8 mouse cellular contexts compared by ENCODE assay signal in the genomic region with DNA sequence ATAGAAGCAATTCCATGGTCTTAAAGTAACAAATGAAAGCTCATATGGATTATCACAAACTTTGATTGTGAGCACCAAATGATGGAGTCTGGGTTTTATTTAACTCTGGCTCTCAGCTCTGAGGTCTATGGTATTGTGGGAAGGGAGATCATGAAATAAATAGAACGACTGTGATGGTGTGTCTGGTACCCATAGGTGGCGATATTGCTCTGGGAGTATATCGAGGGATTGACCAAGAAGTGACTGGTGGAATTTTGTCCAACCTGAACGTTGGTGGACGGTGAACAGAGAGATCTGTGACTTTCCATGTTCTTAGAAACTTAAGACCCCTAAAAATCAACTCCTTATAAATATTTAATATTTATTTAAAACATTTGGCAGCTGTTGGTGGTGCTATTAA.
DNase-seq lines count a peak whose midpoint lies in the region; ATAC-seq and TF ChIP-seq lines count a peak whose summit lies in the region.

No protein-coding gene starts in this region.

- H3K4me1 ChIP-seq in kidney, adult 2 months (ENCODE audit: control insufficient read depth, insufficient read depth, low read length), result no peaks in the 10 kb centered on the region
- no peaks in the 10 kb centered on the region for H3K4me1 ChIP-seq in kidney, embryonic 15.5 days
- H3K4me1 ChIP-seq in embryonic facial prominence, embryonic 10.5 days, result no peaks in the 10 kb centered on the region

- in situ Hi-C loops in Patski (cut with MboI; ENCODE audit: low pct_unique_long_range_greater_than_20kb), result no loop called here

- no peak overlapping the region for H3K9ac ChIP-seq in kidney, embryonic 15.5 days

- no peak overlapping the region for H3K27ac ChIP-seq in kidney, adult 2 months (ENCODE audit: insufficient read depth, low read depth, low read length)
- no peak overlapping the region for H3K27ac ChIP-seq in kidney, embryonic 15.5 days
- no peak overlapping the region for H3K27ac ChIP-seq in embryonic facial prominence, embryonic 10.5 days (replicated peaks)

- DNase-seq in kidney, adult 2 months, result peak; percentile 11
- DNase-seq in 416B (ENCODE audit: low read depth), result peak; percentile 59
- DNase-seq in Patski (ENCODE audit: low read depth, low spot score), result no peak
- DNase-seq in embryonic facial prominence, embryonic 10.5 days (ENCODE audit: low spot score), result peak; percentile 32
- DNase-seq in retina, postnatal 1 day, result peak; percentile 59
- no peak for DNase-seq in urinary bladder, adult 2 months (ENCODE audit: low spot score)

- TF ChIP-seq CTCF in kidney, adult 2 months (conservative IDR thresholded peaks at IDR 0.05; ENCODE audit: insufficient read depth, insufficient read length, low read depth, low read length), result peak; percentile 35; the same call in 1 of the 2 replicates
- peak; percentile 26 for TF ChIP-seq CTCF in Patski (IDR thresholded peaks at IDR 0.05)

- H3K4me3 ChIP-seq in kidney, adult 2 months (ENCODE audit: insufficient read depth, low read depth, low read length), result no peak overlapping the region
- no peak overlapping the region for H3K4me3 ChIP-seq in kidney, embryonic 15.5 days (replicated peaks)
- no peak overlapping the region for H3K4me3 ChIP-seq in embryonic facial prominence, embryonic 10.5 days

- WGBS in kidney, adult 2 months, result 13% methylated on average over 5 of the region's 5 CpGs
- 34% methylated on average over 5 of the region's 5 CpGs for WGBS in kidney, embryonic 15.5 days
- 34% methylated on average over 5 of the region's 5 CpGs for WGBS in embryonic facial prominence, embryonic 10.5 days

- no peaks in the 10 kb centered on the region for H3K27me3 ChIP-seq in kidney, adult 2 months (replicated peaks; ENCODE audit: control insufficient read depth, insufficient read depth, low read length)
- H3K27me3 ChIP-seq in kidney, embryonic 15.5 days, result no peaks in the 10 kb centered on the region
- no peaks in the 10 kb centered on the region for H3K27me3 ChIP-seq in Patski
- no peaks in the 10 kb centered on the region for H3K27me3 ChIP-seq in embryonic facial prominence, embryonic 10.5 days (replicated peaks; ENCODE audit: low read depth, poor library complexity, severe bottlenecking)

- no peak for ATAC-seq in kidney, embryonic 15.5 days (replicated peaks; ENCODE audit: low FRiP score)
- ATAC-seq in Patski, result no peak
- ATAC-seq in CD4-positive, CD25-positive, alpha-beta regulatory T cell, adult 4 months, result no peak

- no peaks in the 10 kb centered on the region for H3K9me3 ChIP-seq in kidney, embryonic 15.5 days (replicated peaks)
- no peaks in the 10 kb centered on the region for H3K9me3 ChIP-seq in embryonic facial prominence, embryonic 10.5 days

- no peak overlapping the region for H3K4me2 ChIP-seq in kidney, embryonic 15.5 days

- CTCF ChIA-PET in Patski (lab: Charles Lee), result no interaction called here

- H3K36me3 ChIP-seq in kidney, adult 2 months (ENCODE audit: control insufficient read depth, insufficient read depth, low read length), result no peaks in the 10 kb centered on the region
- no peaks in the 10 kb centered on the region for H3K36me3 ChIP-seq in kidney, embryonic 15.5 days
- no peaks in the 10 kb centered on the region for H3K36me3 ChIP-seq in embryonic facial prominence, embryonic 10.5 days (replicated peaks)

- TF ChIP-seq POLR2A in kidney, adult 2 months (IDR thresholded peaks at IDR 0.05; ENCODE audit: low read depth, low read length), result no peak

- POLR2A ChIA-PET in Patski (lab: Charles Lee), result no interaction called here

Comparison
In these comparisons a context has a peak if more than half of its experiments do, and no peak if none do; other contexts are left out.
1. DNase-seq: peak in kidney, adult 2 months (single experiment), 416B (single experiment), embryonic facial prominence, embryonic 10.5 days (single experiment) and retina, postnatal 1 day (single experiment); none in Patski (single experiment) and urinary bladder, adult 2 months (single experiment).